Mouse (Mus musculus): ENCODE results near the gene Acod1. TPM values are rescaled to one million over a fixed set of nuclear protein-coding genes. Genes with fewer than 3 reads are reported as not detected.
A peak's percentile ranks its signal among the peaks of the same experiment; 100 is the strongest.

Gene Acod1
- polyA plus RNA-seq, 1 experiment from 2014 or later, result not detected

DNA sequence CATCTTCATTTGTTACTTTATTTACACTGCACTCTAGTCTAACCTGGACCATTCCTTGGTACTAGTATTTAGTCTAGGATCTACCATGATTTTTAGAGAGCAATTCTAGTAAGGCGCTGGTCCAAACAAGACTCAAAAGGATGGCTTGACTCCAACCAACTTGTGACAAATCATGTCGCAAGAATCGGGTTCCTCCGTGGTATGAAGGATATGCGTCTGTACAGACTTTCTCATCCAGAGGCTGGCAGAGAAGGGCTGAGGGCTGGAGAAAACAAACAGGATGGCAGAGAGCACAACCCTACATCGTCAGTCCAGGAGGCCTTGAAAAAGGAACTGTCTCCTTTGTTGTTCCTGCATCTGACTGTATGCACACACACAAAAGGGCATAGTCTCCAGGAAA lies 49.8 kb downstream of the Acod1 start:
- no peak overlapping the region for H3K27ac ChIP-seq (replicated peaks)
- no peaks in the 10 kb centered on the region for H3K9me3 ChIP-seq
- no peak overlapping the region for H3K9ac ChIP-seq
- WGBS, result 70% methylated on average over 6 of the region's 6 CpGs
- H3K36me3 ChIP-seq, result peaks cover 17% of the 10 kb centered on the region
- ATAC-seq (ENCODE audit: low read depth), result no peak
- peak overlapping the region; percentile 76 for H3K4me2 ChIP-seq
- no peaks in the 10 kb centered on the region for H3K27me3 ChIP-seq
- H3K4me1 ChIP-seq (replicated peaks), result peaks cover 51% of the 10 kb centered on the region
- H3K4me3 ChIP-seq, result no peak overlapping the region

DNA sequence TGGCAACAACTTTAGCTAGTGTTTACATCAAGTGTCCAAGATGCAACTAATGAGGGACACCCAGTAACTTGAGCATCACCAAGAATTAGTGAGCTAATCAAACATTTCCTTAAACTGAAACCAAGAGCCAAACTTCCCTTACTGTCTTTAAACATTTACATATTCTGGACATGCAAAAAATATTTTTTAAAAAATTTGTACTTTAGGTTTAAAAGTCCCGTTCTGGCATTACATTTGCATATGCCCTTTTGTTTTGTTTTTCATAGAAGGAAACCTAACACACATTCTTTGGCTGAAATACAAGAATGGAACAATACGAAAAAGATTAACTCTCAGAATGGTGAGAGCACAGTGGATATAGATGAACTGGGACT lies 51.4 kb downstream of the Acod1 start:
- H3K27ac ChIP-seq (replicated peaks), result peak overlapping the region; percentile 99; the same call in 1 of the 2 replicates

DNA sequence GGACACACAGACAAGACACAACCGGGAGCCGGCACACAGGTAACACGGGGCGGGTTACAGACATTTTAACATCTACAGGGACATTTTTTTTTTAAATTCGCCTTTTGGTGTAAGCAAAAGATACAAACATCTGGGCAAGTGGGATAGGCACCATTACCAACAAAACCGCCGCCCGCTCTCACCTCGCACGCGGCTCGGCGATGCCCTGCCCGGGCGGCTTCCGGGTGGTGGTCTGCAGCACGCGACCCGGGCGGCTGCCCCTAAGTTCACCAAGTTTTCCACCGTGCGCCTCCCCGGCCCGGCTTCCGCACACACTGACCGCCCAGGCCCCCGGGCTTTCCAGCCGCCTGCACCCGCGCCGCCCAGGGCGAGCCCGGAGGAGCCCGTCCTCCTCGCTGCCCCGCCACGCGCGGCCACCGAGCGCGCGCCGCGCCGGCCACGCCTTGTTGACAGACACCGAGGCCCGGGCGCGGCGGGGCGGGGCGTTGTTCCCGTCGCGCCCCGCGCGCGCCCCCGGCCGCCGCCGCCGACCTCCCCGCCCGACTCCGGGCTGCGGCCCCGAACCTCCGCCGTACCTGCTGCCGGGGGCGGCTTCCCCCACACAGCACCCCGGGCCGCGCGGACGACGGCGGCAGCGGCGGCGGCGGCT lies 51.9 kb downstream of the Acod1 start:
- Histone ChIP-seq H3K4me1 (replicated peaks) (peaks cover 45% of the 10 kb centered on the region), H3K4me2 (peak overlapping the region; percentile 76), H3K27me3 (no peaks in the 10 kb centered on the region), H3K27ac (replicated peaks) (peak overlapping the region; percentile 99), H3K4me3 (peak overlapping the region; percentile 85), H3K36me3 (peaks cover 11% of the 10 kb centered on the region), H3K9me3 (no peaks in the 10 kb centered on the region), H3K9ac (peak overlapping the region; percentile 98)
- ATAC-seq (ENCODE audit: low read depth), result peak; percentile 89
- WGBS, result under 1% methylated on average over 63 of the region's 86 CpGs

More for the DNA sequence above, 51.4 kb downstream of the Acod1 start:
- Histone ChIP-seq H3K4me2 (peak overlapping the region; percentile 76), H3K4me1 (replicated peaks) (peaks cover 50% of the 10 kb centered on the region), H3K9ac (peak overlapping the region; percentile 98), H3K36me3 (peaks cover 11% of the 10 kb centered on the region), H3K9me3 (no peaks in the 10 kb centered on the region), H3K4me3 (peak overlapping the region; percentile 85), H3K27me3 (no peaks in the 10 kb centered on the region)
- ATAC-seq (ENCODE audit: low read depth), result no peak; the same call in 1 of the 2 replicates
- 0% methylated on average over 2 of the region's 2 CpGs for WGBS

DNA sequence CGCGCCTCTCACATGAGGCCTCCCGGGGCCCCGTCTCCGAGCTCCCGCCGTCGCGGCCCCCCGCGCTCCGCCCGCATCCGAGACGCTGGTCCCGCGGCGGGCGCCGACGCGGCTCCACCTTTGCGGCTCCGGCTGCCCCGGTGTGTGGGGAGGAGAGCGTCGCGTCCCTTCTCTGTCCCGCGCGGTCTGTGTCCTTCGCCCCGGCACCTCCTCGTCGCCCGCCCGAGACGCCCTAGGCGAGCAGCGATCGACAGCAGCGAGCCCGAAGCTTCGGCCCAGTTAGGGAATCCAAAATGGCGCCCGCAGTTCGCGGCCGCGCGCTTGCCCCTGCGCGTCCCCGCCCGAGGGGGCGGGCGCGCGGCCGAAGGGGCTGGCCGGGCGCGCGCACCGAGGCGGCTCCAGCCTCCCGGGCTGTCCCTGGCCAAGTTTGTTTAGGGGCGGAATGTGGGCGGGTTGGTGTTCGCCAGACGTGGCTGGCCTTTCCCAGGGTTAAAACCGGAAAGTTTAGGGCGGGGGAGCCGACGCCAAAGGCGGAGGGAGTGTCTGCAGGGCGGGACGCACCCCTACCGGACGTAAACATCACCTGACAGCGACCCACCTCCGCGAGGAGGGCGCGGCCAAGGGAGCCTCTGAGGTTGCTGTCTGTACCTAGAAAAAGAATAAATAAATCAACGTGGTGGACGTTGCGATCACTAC lies 52.6 kb downstream of the Acod1 start, which contains the start of gene Fbxl3:
Gene Fbxl3, minus strand, starts transcription at position 329 of the 696 bp plus-strand sequence.
- peak within 1 kb of the TSS; percentile 99 for H3K27ac ChIP-seq (replicated peaks)
- under 1% methylated on average over 87 of the region's 88 CpGs for WGBS
- peak; percentile 88 for ATAC-seq (ENCODE audit: low read depth)
- H3K9me3 ChIP-seq, result no peaks in the 10 kb centered on the region
- H3K36me3 ChIP-seq, result peaks cover 9% of the 10 kb centered on the region
- peak within 1 kb of the TSS; percentile 85 for H3K4me3 ChIP-seq
- H3K4me1 ChIP-seq (replicated peaks), result peaks cover 38% of the 10 kb centered on the region
- peak within 1 kb of the TSS; percentile 98 for H3K9ac ChIP-seq
- no peaks in the 10 kb centered on the region for H3K27me3 ChIP-seq
- peak within 1 kb of the TSS; percentile 76 for H3K4me2 ChIP-seq

GRCm38 (mm10) chr14:103100296-103100695 lies 53.5 kb downstream of the Acod1 start:
- Histone ChIP-seq H3K36me3 (peaks cover under 1% of the 10 kb centered on the region; the same call in 1 of the 2 replicates), H3K4me2 (no peak overlapping the region), H3K27ac (replicated peaks) (no peak overlapping the region), H3K4me3 (no peak overlapping the region), H3K9ac (no peak overlapping the region), H3K9me3 (no peaks in the 10 kb centered on the region), H3K4me1 (replicated peaks) (peaks cover 31% of the 10 kb centered on the region), H3K27me3 (no peaks in the 10 kb centered on the region)
- WGBS, result 85% methylated on average over 13 of the region's 13 CpGs
- no peak for ATAC-seq (ENCODE audit: low read depth)

DNA sequence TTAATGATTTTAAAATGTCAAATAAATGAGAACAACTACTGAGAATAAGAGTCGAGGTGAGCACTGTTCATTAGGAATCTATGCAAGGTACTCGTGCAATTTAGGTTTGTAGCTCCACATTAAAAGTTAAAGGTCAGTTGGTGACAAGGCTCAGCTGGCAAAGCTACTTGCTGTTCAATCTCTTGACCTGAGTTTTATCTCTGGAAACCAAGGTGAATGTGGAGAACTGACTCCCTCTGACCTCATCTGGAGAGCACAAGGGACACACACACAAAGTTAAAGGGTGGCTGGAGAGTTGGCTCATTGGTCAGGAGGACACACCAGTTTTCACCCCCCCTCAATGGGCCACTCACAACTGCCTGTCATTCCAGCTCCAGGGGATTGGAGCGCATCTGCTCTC lies 54.4 kb downstream of the Acod1 start:
- Histone ChIP-seq H3K4me1 (replicated peaks) (peaks cover 23% of the 10 kb centered on the region), H3K9ac (no peak overlapping the region), H3K4me3 (no peak overlapping the region), H3K27me3 (no peaks in the 10 kb centered on the region), H3K9me3 (no peaks in the 10 kb centered on the region), H3K4me2 (no peak overlapping the region), H3K27ac (replicated peaks) (no peak overlapping the region), H3K36me3 (no peaks in the 10 kb centered on the region)
- ATAC-seq (ENCODE audit: low read depth), result no peak
- 76% methylated on average over 3 of the region's 3 CpGs for WGBS

DNA sequence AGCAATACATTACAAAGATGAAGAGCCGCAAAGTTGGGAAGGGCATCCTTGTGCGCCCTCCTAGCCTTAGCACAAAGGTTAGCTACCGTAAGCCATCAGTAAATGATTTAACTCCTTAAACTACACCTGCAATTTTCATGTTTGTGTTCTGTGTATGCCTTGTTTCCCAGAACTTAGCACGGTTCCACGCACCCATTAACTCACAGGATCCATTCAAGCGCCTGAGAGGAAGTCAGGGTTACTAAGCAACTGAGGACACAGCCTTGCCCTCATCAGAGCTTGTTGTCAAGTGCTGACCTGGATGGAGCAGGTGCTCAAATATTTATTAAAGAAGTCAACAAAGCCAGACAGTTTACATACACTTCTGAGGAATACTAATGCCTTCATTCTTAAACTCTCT lies 55.5 kb downstream of the Acod1 start:
- H3K4me3 ChIP-seq, result no peak overlapping the region
- H3K27me3 ChIP-seq, result no peaks in the 10 kb centered on the region
- no peak overlapping the region for H3K27ac ChIP-seq (replicated peaks)
- H3K4me1 ChIP-seq (replicated peaks), result peaks cover 12% of the 10 kb centered on the region
- ATAC-seq (ENCODE audit: low read depth), result no peak
- H3K9me3 ChIP-seq, result no peaks in the 10 kb centered on the region
- H3K36me3 ChIP-seq, result no peaks in the 10 kb centered on the region
- no peak overlapping the region for H3K9ac ChIP-seq
- no peak overlapping the region for H3K4me2 ChIP-seq
- 63% methylated on average over 6 of the region's 6 CpGs for WGBS

- Histone ChIP-seq H3K4me1 (replicated peaks) (peaks cover 7% of the 10 kb centered on the region), H3K4me2 (no peak overlapping the region), H3K27me3 (no peaks in the 10 kb centered on the region), H3K27ac (replicated peaks) (no peak overlapping the region), H3K9ac (no peak overlapping the region), H3K9me3 (no peaks in the 10 kb centered on the region), H3K4me3 (no peak overlapping the region), H3K36me3 (no peaks in the 10 kb centered on the region)
- WGBS, result 82% methylated on average over 10 of the region's 10 CpGs
- no peak for ATAC-seq (ENCODE audit: low read depth)
Measured at GRCm38 (mm10) chr14:103102731-103103335, 56.1 kb downstream of the Acod1 start.

Other genes with a start within 250 kb of the Acod1 start
- gene Kctd12, start 64.3 kb upstream of the Acod1 start, polyA plus RNA-seq (2015; fragmentation: Nextera tagmentation; extraction: Ambion mirVana), result 10.8 and 11.1 TPM in 2 replicates
- gene Cln5, start 23.2 kb downstream of the Acod1 start, polyA plus RNA-seq (2015; fragmentation: Nextera tagmentation; extraction: Ambion mirVana), result 16.2 and 18.1 TPM in 2 replicates
- gene Fbxl3, start 52.6 kb downstream of the Acod1 start, polyA plus RNA-seq (2015; fragmentation: Nextera tagmentation; extraction: Ambion mirVana), result 25.0 and 26.5 TPM in 2 replicates